Mouse (Mus musculus): Measurements from ENCODE around the gene Doc2g.

Gene Doc2g

DNA sequence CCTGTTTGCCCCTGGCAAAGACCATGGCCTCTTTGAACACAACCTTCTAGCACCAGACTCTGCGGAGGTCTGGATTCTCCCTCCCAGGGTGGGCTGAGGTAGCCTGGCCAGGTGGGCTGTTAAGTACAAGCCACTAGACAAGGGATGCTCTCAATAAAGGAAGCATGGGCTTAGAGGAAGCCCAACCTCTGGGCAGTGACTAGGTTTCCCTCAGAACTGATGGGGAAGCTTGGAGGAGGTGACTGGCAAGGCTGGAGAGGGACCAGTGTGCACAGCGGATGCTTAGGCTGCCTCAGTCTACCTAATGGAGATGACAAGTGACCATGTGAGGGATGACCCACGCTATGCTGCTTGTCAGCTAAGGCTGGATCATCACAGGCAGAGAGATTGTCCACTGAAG, 11.1 kb upstream of the Doc2g start:
- no peak for DNase-seq

GRCm38 (mm10) chr19:3992416-3992815, 10.7 kb upstream of the Doc2g start, which contains the start of gene Tbx10:
Gene Tbx10 (plus strand): TSS chr19:3992752.
- DNase-seq: no peak

GRCm38 (mm10) chr19:3994932-3995331, 8.2 kb upstream of the Doc2g start:
- no peak for DNase-seq

- no peak for DNase-seq
Measured at GRCm38 (mm10) chr19:3995505-3995904, 7.6 kb upstream of the Doc2g start.

DNA sequence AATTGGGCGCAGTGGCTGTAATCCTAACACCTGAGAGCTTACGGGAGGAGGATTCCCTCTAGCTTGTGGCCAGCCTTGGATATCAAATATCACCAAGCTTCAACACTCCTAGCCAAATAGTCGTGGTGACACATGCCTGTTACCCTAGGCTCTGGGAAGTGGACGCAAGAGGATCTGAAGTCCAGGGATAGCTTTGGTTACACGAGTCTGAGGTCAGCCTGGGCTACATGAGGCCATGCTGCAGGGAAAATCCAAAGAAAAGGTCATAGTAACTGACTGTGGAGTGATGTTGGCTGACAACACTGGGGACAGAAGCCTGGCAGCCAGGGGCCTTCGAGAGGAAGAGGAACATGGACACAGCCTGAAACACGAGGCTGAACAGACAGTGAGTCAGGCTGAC, 7.0 kb upstream of the Doc2g start:
- no peak for DNase-seq

GRCm38 (mm10) chr19:3996747-3997146, 6.4 kb upstream of the Doc2g start:
- DNase-seq: no peak

- no peak for DNase-seq
Measured at GRCm38 (mm10) chr19:3997231-3997630, 5.9 kb upstream of the Doc2g start.

GRCm38 (mm10) chr19:3998335-3998734, 4.8 kb upstream of the Doc2g start:
- peak; percentile 35 for DNase-seq

DNA sequence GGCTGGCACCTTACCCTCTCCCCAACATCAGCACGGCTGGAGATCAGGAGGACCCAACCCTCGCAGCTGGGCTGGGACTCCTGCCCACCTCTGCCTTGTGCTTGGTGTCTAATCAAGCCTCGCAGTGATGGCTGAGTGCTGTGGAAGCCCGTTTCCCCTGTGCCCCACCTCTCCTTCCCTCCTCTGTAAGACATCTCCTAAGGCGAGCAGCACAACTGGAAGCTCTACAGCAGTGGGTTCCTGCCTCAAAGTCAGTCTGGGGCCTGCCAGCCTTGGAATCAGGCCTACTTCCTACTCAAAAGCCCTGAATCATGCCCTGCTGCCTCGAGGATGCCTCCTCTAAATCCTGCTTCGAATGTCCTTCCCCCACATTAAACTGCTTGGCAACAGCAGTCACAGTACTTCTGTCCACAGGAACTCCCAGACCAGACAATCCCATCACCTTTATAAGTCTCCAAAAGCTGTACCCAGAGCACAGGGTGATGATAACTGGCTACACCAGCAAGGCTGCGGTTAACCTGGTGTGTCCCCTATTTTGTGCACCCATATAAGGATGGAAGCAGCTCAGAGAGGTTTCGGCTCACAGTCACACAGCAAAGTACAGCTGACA, 3.9 kb upstream of the Doc2g start:
- peak; percentile 54 for DNase-seq

DNA sequence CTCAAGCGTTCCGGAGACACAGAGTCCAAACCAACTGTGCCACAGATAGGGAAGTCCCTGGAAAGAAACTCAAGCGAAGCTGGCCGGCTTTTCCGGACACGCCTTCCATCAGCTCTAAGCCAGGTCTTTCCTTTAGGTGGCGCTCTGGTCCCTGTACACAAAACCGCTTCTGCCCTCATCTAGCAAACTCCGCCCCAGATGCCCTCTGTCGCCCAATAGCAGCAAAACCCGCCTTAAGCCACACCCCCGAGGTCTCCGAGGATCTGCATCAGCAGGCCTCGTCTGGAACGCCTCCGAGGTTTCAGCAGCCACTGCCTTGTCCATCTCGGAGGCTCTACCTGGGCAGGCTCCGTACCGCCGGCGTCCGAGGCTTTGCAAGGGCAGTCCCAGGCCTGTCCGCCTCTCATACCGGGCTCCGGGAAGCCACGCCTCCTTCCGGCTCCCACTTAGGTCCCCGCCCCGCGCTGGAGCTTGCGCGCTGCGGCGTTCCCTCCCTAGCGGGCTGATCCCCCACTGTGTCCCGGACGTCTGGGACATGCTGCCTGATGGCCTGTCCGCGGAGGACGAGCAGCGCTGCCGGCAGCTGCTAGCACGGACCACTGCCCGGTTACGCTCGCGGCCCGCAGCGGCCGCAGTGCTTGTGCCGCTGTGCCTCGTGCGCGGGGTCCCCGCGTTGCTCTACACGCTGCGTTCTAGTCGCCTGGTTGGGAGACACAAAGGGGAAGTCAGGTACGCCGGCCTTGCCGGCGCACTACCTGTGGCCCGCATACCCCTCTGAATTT, 2.8 kb upstream of the Doc2g start, which contains the start of the genes Nudt8 and Gm49405:
TSS of gene Nudt8 (plus strand) at position 462 of the 782 bp plus-strand sequence.
TSS of gene Gm49405 (plus strand) at position 508 of the 782 bp plus-strand sequence.
- DNase-seq: peak; percentile 99

DNA sequence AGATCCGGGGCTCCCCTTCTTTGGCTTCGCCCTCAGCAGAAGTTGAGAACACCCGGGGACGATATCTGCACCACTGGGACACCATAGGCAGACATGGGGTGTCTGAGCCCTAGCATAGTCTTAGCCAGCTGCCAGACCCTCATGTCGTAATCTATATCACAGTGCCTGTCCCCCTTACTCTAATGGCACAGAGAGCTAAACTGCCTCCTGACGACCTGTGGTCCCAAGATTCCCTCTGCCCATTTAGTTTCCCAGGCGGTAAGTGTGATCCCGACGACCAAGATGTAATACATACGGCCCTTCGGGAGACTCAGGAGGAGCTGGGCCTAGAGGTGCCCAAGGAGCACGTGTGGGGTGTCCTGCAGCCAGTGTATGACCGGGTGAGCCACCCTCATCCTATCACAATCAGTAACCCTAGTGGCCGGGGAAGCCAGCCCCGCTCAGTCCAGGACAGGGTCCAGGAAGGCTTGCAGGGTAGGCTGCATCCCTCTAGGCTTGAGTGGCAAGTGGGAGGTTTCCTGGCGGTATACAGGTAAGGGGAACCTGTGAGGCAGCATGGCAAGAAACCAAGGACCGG, 2.1 kb upstream of the Doc2g start:
- peak; percentile 56 for DNase-seq

DNA sequence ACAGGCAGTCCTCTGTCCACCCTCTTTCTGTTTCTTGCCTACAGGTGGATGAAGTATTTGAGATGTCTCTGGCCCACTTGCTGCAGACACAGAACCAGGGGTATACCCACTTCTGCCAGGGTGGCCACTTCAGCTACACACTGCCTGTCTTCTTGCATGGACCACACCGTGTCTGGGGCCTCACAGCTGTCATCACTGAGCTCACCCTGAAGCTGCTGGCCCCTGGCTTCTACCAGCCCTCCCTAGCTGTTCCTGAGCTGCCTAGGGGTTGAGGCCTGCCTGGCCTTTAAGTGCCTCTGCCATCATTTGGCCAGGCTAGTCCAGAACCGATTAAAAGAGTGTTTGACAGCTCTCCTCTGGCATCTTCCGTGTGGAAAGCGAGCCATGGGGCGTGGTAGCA, 1.4 kb upstream of the Doc2g start:
- no peak for DNase-seq

GRCm38 (mm10) chr19:4003641-4004040, 528 bp downstream of the Doc2g start:
- DNase-seq: no peak

DNA sequence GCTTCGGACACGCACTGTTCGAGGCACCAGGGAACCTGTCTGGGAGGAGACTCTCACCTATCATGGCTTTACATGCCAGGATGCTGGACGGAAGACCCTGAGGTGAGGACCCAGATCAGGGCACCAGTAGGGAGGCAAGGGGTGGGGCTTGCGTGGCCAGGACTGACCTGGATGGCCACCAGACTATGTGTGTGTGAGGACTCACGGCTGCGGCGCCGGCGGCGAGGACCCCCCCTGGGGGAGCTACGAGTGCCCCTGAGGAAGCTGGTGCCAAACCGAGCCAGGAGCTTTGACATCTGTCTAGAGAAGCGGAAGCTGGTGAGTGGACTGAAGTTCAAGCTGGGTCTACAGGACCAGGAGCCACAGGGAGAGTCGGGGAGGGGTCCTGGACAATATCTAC, 1.2 kb downstream of the Doc2g start:
- peak; percentile 36 for DNase-seq

DNA sequence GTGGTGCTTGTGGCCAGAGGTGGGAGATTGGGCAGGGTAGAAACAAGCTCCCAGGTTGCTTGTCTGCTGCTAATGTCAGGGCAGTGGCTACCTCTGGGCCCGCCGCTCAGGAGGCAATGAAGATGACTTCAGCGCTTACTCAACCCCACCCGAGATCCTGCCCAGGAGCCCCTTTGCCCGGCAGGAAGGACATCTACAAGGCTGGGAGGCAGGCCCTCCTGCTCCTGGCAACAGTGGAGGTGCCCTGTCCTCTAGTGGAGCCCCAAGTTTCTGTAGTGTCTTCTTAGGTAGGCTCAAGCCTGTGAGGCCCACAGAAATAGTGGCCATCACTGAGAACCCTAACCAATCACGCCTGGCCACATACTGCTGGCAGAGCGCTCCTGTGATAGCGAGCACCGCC, 2.0 kb downstream of the Doc2g start:
- DNase-seq: no peak

DNA sequence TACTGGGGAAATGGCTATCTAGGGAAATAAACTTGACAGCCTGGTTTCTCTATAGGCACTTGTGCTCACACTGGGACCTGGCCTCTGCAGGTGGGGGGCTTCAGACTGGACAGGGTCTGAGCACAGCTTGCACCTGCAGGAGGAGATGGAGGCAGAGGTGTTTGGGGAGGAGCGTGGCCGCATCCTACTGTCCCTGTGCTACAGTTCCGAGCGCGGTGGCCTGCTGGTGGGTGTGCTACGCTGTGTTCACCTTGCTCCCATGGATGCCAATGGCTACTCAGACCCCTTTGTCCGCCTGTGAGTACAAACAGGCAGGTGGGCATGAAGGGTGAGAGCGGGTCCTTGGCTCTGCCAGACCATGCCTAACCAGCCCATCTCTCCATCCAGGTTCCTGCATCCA, 2.9 kb downstream of the Doc2g start:
- no peak for DNase-seq

DNA sequence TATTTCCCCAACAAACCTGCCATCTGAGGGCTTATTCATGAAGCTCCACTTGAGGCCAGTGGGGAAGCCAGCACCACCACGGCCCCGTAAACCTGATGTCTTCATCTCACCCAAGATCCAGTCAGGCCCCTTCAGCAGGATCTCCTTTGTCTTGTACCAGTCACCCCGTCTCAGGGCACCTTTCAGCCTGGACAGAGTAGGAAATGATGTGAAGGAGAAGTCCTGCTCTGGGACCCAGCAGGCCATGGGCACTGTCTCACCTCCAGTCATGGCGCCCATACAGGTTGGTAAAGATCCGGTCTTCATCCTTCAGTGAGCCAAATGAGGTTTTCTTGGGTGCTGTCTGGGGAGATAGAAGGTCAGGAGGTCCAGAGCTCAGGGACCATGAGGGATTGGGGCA, 8.0 kb downstream of the Doc2g start:
- peak; percentile 30 for DNase-seq

GRCm38 (mm10) chr19:4012432-4013022, 9.4 kb downstream of the Doc2g start, which contains the start of gene Ndufv1:
Gene Ndufv1 (minus strand): TSS chr19:4012806.
- peak; percentile 99 for DNase-seq

GRCm38 (mm10) chr19:4013066-4013465, 10.0 kb downstream of the Doc2g start:
- no peak for DNase-seq

GRCm38 (mm10) chr19:4014802-4015201, 11.7 kb downstream of the Doc2g start:
- peak; percentile 39 for DNase-seq

- no peak for DNase-seq
Measured at GRCm38 (mm10) chr19:4015635-4016034, 12.5 kb downstream of the Doc2g start.

DNA sequence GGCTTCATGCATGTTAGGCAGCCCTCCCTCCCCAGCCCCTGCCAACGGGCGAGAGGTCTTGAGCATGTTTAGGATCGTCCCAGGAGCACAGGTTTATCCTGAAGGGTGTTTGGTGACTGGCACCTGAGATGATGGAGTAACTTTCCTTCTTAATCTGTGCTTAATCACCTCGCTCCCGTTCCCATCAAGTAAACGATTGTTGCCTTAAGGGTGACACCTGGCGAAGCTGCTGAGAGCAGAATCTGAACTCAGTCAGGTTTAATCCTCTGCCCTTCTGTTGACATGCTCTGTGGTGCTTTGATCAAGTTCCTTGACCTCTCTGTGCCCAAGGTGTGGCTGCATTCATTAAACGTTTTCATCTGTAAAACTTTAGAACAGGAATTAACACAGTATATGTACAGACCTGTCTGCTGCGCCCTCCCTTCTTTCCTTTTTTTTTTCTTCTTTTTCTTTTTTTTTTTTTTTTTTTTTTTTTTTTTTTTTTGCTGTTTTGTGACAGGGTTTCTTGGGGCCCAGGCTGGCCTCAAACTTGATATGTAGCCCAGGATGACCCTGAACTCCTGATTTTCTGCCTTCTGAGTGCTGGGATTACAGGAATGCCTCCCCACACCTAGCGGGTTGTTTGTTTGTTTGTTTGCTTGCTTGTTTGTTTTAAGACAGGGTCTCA, 14.9 kb downstream of the Doc2g start:
- DNase-seq: peak; percentile 39
